Mouse (Mus musculus): Measurements from ENCODE around the gene Ophn1. TPM values are rescaled to one million over a fixed set of nuclear protein-coding genes. Genes with fewer than 3 reads are reported as not detected.
A peak's percentile ranks its signal among the peaks of the same experiment; 100 is the strongest.

The Ophn1 gene
- polyA plus RNA-seq, 1 experiment = 4.4 TPM

- Histone ChIP-seq H3K4me3 (ENCODE audit: low read depth, low read length) (no peak overlapping the region), H3K36me3 (ENCODE audit: control insufficient read depth, insufficient read depth, low read length, poor library complexity, severe bottlenecking) (no peaks in the 10 kb centered on the region), H3K4me1 (ENCODE audit: control insufficient read depth, insufficient read depth, low read length) (no peaks in the 10 kb centered on the region), H3K9ac (ENCODE audit: low read depth, poor library complexity, severe bottlenecking) (no peak overlapping the region), H3K27ac (ENCODE audit: insufficient read depth, low read length) (no peak overlapping the region), H3K9me3 (replicated peaks; ENCODE audit: control insufficient read depth, insufficient read depth, low read length, poor library complexity, severe bottlenecking) (no peaks in the 10 kb centered on the region), H3K27me3 (ENCODE audit: control insufficient read depth, insufficient read depth, low read length, poor library complexity, severe bottlenecking) (no peaks in the 10 kb centered on the region)
- TF ChIP-seq POLR2A (IDR thresholded peaks at IDR 0.05; ENCODE audit: insufficient read depth, low read length) (no peak), EP300 (IDR thresholded peaks at IDR 0.05; ENCODE audit: insufficient read depth, low read depth, low read length) (no peak), CTCF (IDR thresholded peaks at IDR 0.05; ENCODE audit: low read depth, low read length) (no peak)
Measured at GRCm38 (mm10) chrX:98908910-98909309, 18.1 kb upstream of the Ophn1 start.

- Histone ChIP-seq H3K9me3 (replicated peaks; ENCODE audit: control insufficient read depth, insufficient read depth, low read length, poor library complexity, severe bottlenecking) (no peaks in the 10 kb centered on the region), H3K4me1 (ENCODE audit: control insufficient read depth, insufficient read depth, low read length) (no peaks in the 10 kb centered on the region), H3K9ac (ENCODE audit: low read depth, poor library complexity, severe bottlenecking) (no peak overlapping the region), H3K36me3 (ENCODE audit: control insufficient read depth, insufficient read depth, low read length, poor library complexity, severe bottlenecking) (no peaks in the 10 kb centered on the region), H3K4me3 (ENCODE audit: low read depth, low read length) (no peak overlapping the region), H3K27me3 (ENCODE audit: control insufficient read depth, insufficient read depth, low read length, poor library complexity, severe bottlenecking) (no peaks in the 10 kb centered on the region), H3K27ac (ENCODE audit: insufficient read depth, low read length) (no peak overlapping the region)
- no peak for TF ChIP-seq POLR2A (IDR thresholded peaks at IDR 0.05; ENCODE audit: insufficient read depth, low read length)
- TF ChIP-seq CTCF (IDR thresholded peaks at IDR 0.05; ENCODE audit: low read depth, low read length) = no peak
- TF ChIP-seq EP300 (IDR thresholded peaks at IDR 0.05; ENCODE audit: insufficient read depth, low read depth, low read length) = no peak
Measured at GRCm38 (mm10) chrX:98904226-98904625, 13.4 kb upstream of the Ophn1 start.

GRCm38 (mm10) chrX:98898307-98898706 is 7.5 kb upstream of the Ophn1 start:
- TF ChIP-seq POLR2A (IDR thresholded peaks at IDR 0.05; ENCODE audit: insufficient read depth, low read length) = no peak
- no peak for TF ChIP-seq EP300 (IDR thresholded peaks at IDR 0.05; ENCODE audit: insufficient read depth, low read depth, low read length)
- TF ChIP-seq CTCF (IDR thresholded peaks at IDR 0.05; ENCODE audit: low read depth, low read length) = no peak
- H3K4me1 ChIP-seq (ENCODE audit: control insufficient read depth, insufficient read depth, low read length) = no peaks in the 10 kb centered on the region
- no peaks in the 10 kb centered on the region for H3K36me3 ChIP-seq (ENCODE audit: control insufficient read depth, insufficient read depth, low read length, poor library complexity, severe bottlenecking)
- no peaks in the 10 kb centered on the region for H3K9me3 ChIP-seq (replicated peaks; ENCODE audit: control insufficient read depth, insufficient read depth, low read length, poor library complexity, severe bottlenecking)
- H3K27ac ChIP-seq (ENCODE audit: insufficient read depth, low read length) = no peak overlapping the region
- H3K4me3 ChIP-seq (ENCODE audit: low read depth, low read length) = no peak overlapping the region
- H3K27me3 ChIP-seq (ENCODE audit: control insufficient read depth, insufficient read depth, low read length, poor library complexity, severe bottlenecking) = no peaks in the 10 kb centered on the region
- H3K9ac ChIP-seq (ENCODE audit: low read depth, poor library complexity, severe bottlenecking) = no peak overlapping the region

GRCm38 (mm10) chrX:98890072-98890405 is 786 bp downstream of the Ophn1 start:
- Histone ChIP-seq H3K4me3 (ENCODE audit: low read depth, low read length) (peak overlapping the region; percentile 94), H3K4me1 (ENCODE audit: control insufficient read depth, insufficient read depth, low read length) (no peaks in the 10 kb centered on the region), H3K9me3 (replicated peaks; ENCODE audit: control insufficient read depth, insufficient read depth, low read length, poor library complexity, severe bottlenecking) (no peaks in the 10 kb centered on the region), H3K9ac (ENCODE audit: low read depth, poor library complexity, severe bottlenecking) (peak overlapping the region; percentile 70), H3K27me3 (ENCODE audit: control insufficient read depth, insufficient read depth, low read length, poor library complexity, severe bottlenecking) (no peaks in the 10 kb centered on the region), H3K27ac (ENCODE audit: insufficient read depth, low read length) (no peak overlapping the region), H3K36me3 (ENCODE audit: control insufficient read depth, insufficient read depth, low read length, poor library complexity, severe bottlenecking) (no peaks in the 10 kb centered on the region)
- no peak for TF ChIP-seq EP300 (IDR thresholded peaks at IDR 0.05; ENCODE audit: insufficient read depth, low read depth, low read length)
- TF ChIP-seq CTCF (IDR thresholded peaks at IDR 0.05; ENCODE audit: low read depth, low read length) = no peak
- TF ChIP-seq POLR2A (IDR thresholded peaks at IDR 0.05; ENCODE audit: insufficient read depth, low read length) = no peak

- Histone ChIP-seq H3K9ac (ENCODE audit: low read depth, poor library complexity, severe bottlenecking) (no peak overlapping the region), H3K9me3 (replicated peaks; ENCODE audit: control insufficient read depth, insufficient read depth, low read length, poor library complexity, severe bottlenecking) (no peaks in the 10 kb centered on the region), H3K27ac (ENCODE audit: insufficient read depth, low read length) (no peak overlapping the region), H3K4me1 (ENCODE audit: control insufficient read depth, insufficient read depth, low read length) (no peaks in the 10 kb centered on the region), H3K4me3 (ENCODE audit: low read depth, low read length) (no peak overlapping the region), H3K27me3 (ENCODE audit: control insufficient read depth, insufficient read depth, low read length, poor library complexity, severe bottlenecking) (no peaks in the 10 kb centered on the region), H3K36me3 (ENCODE audit: control insufficient read depth, insufficient read depth, low read length, poor library complexity, severe bottlenecking) (no peaks in the 10 kb centered on the region)
- no peak for TF ChIP-seq CTCF (IDR thresholded peaks at IDR 0.05; ENCODE audit: low read depth, low read length)
- TF ChIP-seq POLR2A (IDR thresholded peaks at IDR 0.05; ENCODE audit: insufficient read depth, low read length) = no peak
- no peak for TF ChIP-seq EP300 (IDR thresholded peaks at IDR 0.05; ENCODE audit: insufficient read depth, low read depth, low read length)
Measured at GRCm38 (mm10) chrX:98881983-98882382, 8.8 kb downstream of the Ophn1 start.

GRCm38 (mm10) chrX:98881085-98881484 is 9.7 kb downstream of the Ophn1 start:
- Histone ChIP-seq H3K9me3 (replicated peaks; ENCODE audit: control insufficient read depth, insufficient read depth, low read length, poor library complexity, severe bottlenecking) (no peaks in the 10 kb centered on the region), H3K27me3 (ENCODE audit: control insufficient read depth, insufficient read depth, low read length, poor library complexity, severe bottlenecking) (no peaks in the 10 kb centered on the region), H3K4me3 (ENCODE audit: low read depth, low read length) (no peak overlapping the region), H3K9ac (ENCODE audit: low read depth, poor library complexity, severe bottlenecking) (no peak overlapping the region), H3K36me3 (ENCODE audit: control insufficient read depth, insufficient read depth, low read length, poor library complexity, severe bottlenecking) (no peaks in the 10 kb centered on the region), H3K27ac (ENCODE audit: insufficient read depth, low read length) (no peak overlapping the region), H3K4me1 (ENCODE audit: control insufficient read depth, insufficient read depth, low read length) (no peaks in the 10 kb centered on the region)
- TF ChIP-seq POLR2A (IDR thresholded peaks at IDR 0.05; ENCODE audit: insufficient read depth, low read length) (no peak), CTCF (IDR thresholded peaks at IDR 0.05; ENCODE audit: low read depth, low read length) (no peak), EP300 (IDR thresholded peaks at IDR 0.05; ENCODE audit: insufficient read depth, low read depth, low read length) (no peak)

All from ES-Bruce4 (cell line).